Mouse (Mus musculus) heart, embryonic 13.5 days (tissue): ENCODE data around the gene Cldnd2. TPM values are rescaled to one million over a fixed set of nuclear protein-coding genes. Genes with fewer than 3 reads are reported as not detected.

Experiments used
- ATAC-seq: fragments of 200-750 bp; cut with Nextera tagmentation; 2 replicates; pipeline ENCODE4 v1.8.0; 2017; ENCODE audit warnings: moderate TSS enrichment; ENCODE audit not compliant: insufficient number of reproducible peaks, low FRiP score, low TSS enrichment; ENCODE audit errors: extremely low read depth
- H3K27ac ChIP-seq: fragments of 300-500 bp; sonication (generic); replicated peaks from 2 replicates; pipeline ENCODE4 v1.5.1; 2015; ENCODE audit warnings: moderate library complexity, mild to moderate bottlenecking, inconsistent platforms
- H3K27me3 ChIP-seq: fragments of 300-500 bp; sonication (generic); replicated peaks from 2 replicates; pipeline ENCODE4 v1.6.1; 2015; ENCODE audit warnings: mild to moderate bottlenecking, inconsistent platforms
- H3K36me3 ChIP-seq: fragments of 300-500 bp; sonication (generic); 2 replicates; pipeline ENCODE4 v1.6.1; 2015; ENCODE audit warnings: mild to moderate bottlenecking, inconsistent platforms
- H3K4me1 ChIP-seq: fragments of 300-500 bp; sonication (generic); 2 replicates; pipeline ENCODE4 v1.6.1; 2015; ENCODE audit warnings: inconsistent platforms
- H3K4me2 ChIP-seq: fragments of 300-500 bp; sonication (generic); 2 replicates; pipeline ENCODE4 v1.6.1; 2015; ENCODE audit warnings: inconsistent platforms, mild to moderate bottlenecking, moderate library complexity
- H3K4me3 ChIP-seq: fragments of 300-500 bp; sonication (generic); 2 replicates; pipeline ENCODE4 v1.5.1; 2015; ENCODE audit warnings: moderate library complexity, mild to moderate bottlenecking, inconsistent platforms
- H3K9ac ChIP-seq: fragments of 300-500 bp; sonication (generic); 2 replicates; pipeline ENCODE4 v1.6.1; 2015; ENCODE audit warnings: inconsistent platforms, mild to moderate bottlenecking, moderate library complexity
- H3K9me3 ChIP-seq: fragments of 300-500 bp; sonication (generic); 2 replicates; pipeline ENCODE4 v1.6.1; 2016; ENCODE audit warnings: inconsistent platforms
- WGBS: fragments of 180-500 bp; shearing (Covaris S2); methylation state at CpG from one replicate; pipeline ENCODE4 v1.1.7; 2015; ENCODE audit warnings: mixed read lengths; 5-methylcytosine and 5-hydroxymethylcytosine counted together
- polyA plus RNA-seq: library from polyadenylated mRNA; unstranded; fragments of >200 nt; fragmentation: Nextera tagmentation; extraction: Ambion mirVana; gene quantifications from 2 replicates; pipeline ENCODE4 v1.2.1, GENCODE M21; 2015

Cldnd2 gene
- polyA plus RNA-seq, 1 experiment from 2014 or later = not detected

DNA sequence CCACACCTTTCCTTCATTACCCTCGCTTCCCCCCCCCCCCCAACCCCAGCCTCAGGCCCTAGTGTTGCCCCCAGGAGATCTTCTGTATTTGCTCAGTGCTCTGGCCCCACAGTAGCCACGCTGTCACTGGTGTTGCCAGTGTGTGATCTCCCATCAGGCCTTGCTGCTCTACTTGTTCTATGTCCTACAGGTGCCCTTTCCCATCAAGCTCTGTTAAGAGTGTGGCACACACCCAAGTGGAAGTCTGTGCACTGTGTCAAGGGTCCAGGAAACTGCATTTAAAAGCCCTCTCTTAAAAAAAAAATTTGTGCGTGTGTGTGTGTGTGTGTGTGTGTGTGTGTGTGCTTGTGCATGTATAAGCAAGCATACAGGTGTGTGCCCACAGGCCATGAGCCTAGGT lies 7.7 kb downstream of the Cldnd2 start:
- H3K9ac ChIP-seq = 0 out of 2 replicates have a peak overlapping the region, but pooled peaks have one; percentile 44
- H3K4me3 ChIP-seq = no peak overlapping the region
- H3K27me3 ChIP-seq = no peaks in the 10 kb centered on the region
- H3K4me1 ChIP-seq = peaks cover 56% of the 10 kb centered on the region
- H3K36me3 ChIP-seq = peaks cover 37% of the 10 kb centered on the region
- ATAC-seq = no peak
- no peak overlapping the region for H3K4me2 ChIP-seq
- H3K9me3 ChIP-seq = no peaks in the 10 kb centered on the region
- H3K27ac ChIP-seq = peak overlapping the region; percentile 75; the same call in 1 of the 2 replicates
- 83% methylated on average over 3 of the region's 3 CpGs for WGBS

DNA sequence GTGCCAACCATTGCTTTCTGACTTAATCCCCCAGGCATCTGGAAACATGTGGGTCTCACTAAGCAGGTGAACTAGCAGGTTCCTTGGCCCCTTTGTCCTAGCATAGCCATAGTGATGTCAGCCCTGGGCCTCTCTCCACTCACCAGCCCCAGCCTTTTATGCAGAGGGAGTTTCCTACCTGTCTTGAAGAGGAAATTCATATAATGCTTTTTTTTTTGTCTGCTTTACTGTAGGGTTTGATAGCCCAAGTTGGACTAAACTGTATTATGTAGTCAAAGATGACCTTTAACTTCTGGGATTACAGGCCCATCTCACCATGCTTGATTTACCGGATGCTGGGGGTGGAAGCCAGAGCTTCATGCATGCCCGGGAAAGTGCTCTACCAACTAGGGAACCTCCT lies 9.2 kb downstream of the Cldnd2 start:
- no peaks in the 10 kb centered on the region for H3K9me3 ChIP-seq
- H3K27ac ChIP-seq = peak overlapping the region; percentile 75
- H3K9ac ChIP-seq = no peak overlapping the region
- no peak overlapping the region for H3K4me2 ChIP-seq
- no peaks in the 10 kb centered on the region for H3K27me3 ChIP-seq
- H3K4me3 ChIP-seq = no peak overlapping the region
- no peak for ATAC-seq
- 87% methylated on average over 2 of the region's 2 CpGs for WGBS
- peaks cover 53% of the 10 kb centered on the region for H3K36me3 ChIP-seq
- H3K4me1 ChIP-seq = peaks cover 49% of the 10 kb centered on the region

DNA sequence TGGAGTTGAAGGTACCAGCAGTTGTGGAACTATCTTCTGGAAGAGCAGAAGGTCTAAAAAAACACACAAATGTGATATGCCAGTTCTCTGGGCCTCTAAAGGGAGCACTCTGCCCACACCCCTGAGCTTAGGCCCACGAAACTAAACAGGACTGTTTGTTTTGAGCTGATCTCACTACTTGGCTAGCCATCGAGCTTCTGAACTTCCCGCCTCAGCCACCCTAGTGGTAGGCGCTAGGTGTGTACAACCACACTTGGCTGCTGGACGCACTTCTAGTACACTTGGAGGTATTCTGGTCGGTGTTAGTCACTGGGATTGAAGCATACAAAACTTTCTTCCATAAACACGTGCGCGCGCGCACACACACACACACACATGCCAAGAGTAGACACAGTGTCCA lies 11.1 kb downstream of the Cldnd2 start:
- H3K4me1 ChIP-seq = peaks cover 32% of the 10 kb centered on the region
- H3K4me3 ChIP-seq = no peak overlapping the region
- no peak overlapping the region for H3K27ac ChIP-seq
- no peaks in the 10 kb centered on the region for H3K27me3 ChIP-seq
- 91% methylated on average over 11 of the region's 11 CpGs for WGBS
- ATAC-seq = no peak
- H3K36me3 ChIP-seq = peaks cover 72% of the 10 kb centered on the region
- no peaks in the 10 kb centered on the region for H3K9me3 ChIP-seq
- no peak overlapping the region for H3K4me2 ChIP-seq
- no peak overlapping the region for H3K9ac ChIP-seq

DNA sequence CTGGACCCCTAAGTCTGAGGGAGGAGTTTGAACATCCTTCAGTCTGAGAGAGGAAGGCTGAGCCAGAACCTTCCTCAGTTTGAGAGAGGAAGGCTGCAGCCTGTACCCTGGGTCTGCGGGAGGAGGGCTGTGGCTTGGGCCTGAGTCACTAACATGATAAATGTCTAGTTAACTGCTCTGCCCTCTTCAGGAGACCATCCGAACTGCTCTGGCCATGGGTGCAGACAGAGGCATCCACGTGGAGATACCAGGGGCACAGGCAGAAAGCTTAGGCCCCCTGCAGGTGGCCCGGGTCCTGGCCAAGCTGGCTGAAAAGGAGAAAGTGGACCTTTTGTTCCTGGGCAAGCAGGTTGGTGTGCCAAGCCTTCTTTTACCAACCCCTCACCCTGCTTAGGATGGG lies 12.0 kb downstream of the Cldnd2 start:
- peaks cover 74% of the 10 kb centered on the region for H3K36me3 ChIP-seq
- no peak for ATAC-seq

DNA sequence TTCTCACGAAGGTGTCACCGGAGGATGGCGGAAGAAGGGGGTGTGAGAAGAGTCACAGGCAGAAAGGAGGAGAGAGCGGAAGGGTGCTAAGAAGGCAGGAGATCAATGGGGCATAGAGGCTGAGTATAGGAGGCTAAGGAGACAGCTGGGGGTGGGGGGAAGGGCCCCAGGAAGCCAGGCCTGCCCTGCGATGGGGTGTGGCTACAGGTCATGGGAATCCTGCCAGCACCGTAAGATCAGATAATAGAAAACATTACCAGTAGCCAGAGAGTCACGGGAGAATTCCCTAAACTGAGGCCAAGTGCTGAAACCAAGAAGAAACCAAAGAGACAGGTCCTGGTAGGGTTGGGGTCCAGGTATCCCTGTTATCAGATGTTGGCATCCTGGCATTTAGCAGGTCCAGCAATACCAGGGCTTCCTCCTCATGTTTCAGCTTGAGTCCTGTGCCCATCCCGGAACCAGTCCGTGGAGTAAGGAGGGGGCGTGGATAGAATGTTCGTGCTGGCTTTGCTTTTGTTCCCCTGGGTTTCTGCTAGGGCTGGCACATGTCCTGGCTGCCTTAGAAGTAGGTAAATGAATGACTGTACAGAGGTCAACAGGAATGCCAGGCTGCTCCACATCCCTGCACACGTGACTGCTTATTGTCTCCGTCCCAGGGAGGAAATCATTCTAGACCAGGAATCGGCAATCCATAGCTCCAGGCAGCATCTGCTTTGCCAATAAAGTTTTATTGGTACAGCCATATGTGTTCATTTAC lies 13.2 kb downstream of the Cldnd2 start:
- Histone ChIP-seq H3K9ac (no peak overlapping the region), H3K4me1 (peaks cover 12% of the 10 kb centered on the region), H3K4me2 (no peak overlapping the region), H3K27ac (no peak overlapping the region), H3K36me3 (peaks cover 80% of the 10 kb centered on the region), H3K27me3 (no peaks in the 10 kb centered on the region), H3K9me3 (no peaks in the 10 kb centered on the region), H3K4me3 (no peak overlapping the region)
- 80% methylated on average over 14 of the region's 14 CpGs for WGBS
- no peak for ATAC-seq

More for the DNA sequence above, 12.0 kb downstream of the Cldnd2 start:
- Histone ChIP-seq H3K27ac (no peak overlapping the region), H3K27me3 (no peaks in the 10 kb centered on the region), H3K4me1 (peaks cover 24% of the 10 kb centered on the region), H3K4me2 (no peak overlapping the region), H3K9me3 (no peaks in the 10 kb centered on the region), H3K4me3 (no peak overlapping the region), H3K9ac (no peak overlapping the region)
- WGBS = 49% methylated on average over 4 of the region's 4 CpGs

DNA sequence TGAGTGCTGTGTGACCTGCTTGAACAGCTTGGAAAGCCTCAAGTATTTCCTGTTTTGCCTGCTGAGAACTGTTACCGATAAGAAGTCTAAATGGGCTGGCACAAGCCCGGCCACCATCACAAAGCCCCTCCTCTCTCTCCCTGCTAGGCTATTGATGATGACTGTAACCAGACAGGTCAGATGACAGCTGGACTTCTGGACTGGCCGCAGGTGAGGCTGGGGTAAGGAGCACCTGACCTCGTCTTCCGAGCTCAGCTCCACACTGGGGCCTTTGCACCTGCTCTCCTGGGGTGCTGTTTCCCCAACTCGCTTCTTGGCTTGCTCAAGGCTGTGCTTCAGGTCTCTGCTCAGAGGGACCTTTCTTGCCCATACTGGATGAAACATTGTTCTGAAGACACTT lies 13.8 kb downstream of the Cldnd2 start:
- Histone ChIP-seq H3K36me3 (peaks cover 80% of the 10 kb centered on the region), H3K4me3 (no peak overlapping the region), H3K27ac (no peak overlapping the region), H3K4me2 (no peak overlapping the region), H3K27me3 (no peaks in the 10 kb centered on the region), H3K9ac (no peak overlapping the region), H3K9me3 (no peaks in the 10 kb centered on the region), H3K4me1 (peaks cover 6% of the 10 kb centered on the region)
- WGBS = 74% methylated on average over 6 of the region's 6 CpGs
- no peak for ATAC-seq

DNA sequence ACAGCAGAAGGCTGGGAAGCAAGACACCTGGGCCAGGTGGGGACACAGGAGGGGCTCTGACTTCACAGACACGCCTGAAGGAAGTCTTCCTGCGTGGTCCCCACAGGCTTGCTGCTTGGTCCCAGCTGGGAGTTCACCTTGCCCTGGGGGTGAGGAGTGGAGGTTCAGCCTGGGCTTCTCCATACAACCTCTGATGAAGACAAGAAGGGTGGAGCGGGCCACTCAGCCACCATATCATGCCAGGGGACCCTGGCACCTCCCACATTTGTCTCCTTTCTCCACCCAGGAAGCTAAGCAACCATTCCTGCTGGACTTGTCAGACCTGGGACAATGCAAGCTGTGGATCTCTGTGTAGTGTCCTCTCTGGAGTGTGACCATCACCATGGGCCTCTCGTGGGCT lies 22.3 kb downstream of the Cldnd2 start, which contains the start of gene Vsig10l:
TSS of gene Vsig10l (plus strand) at position 301 of the 400 bp plus-strand sequence.
- no peak for ATAC-seq
- Histone ChIP-seq H3K27ac (no peak within 1 kb of the TSS), H3K4me3 (no peak within 1 kb of the TSS), H3K36me3 (peaks cover 4% of the 10 kb centered on the region), H3K4me1 (peaks cover 23% of the 10 kb centered on the region), H3K9me3 (no peaks in the 10 kb centered on the region), H3K4me2 (no peak within 1 kb of the TSS), H3K9ac (no peak within 1 kb of the TSS), H3K27me3 (peaks cover 25% of the 10 kb centered on the region)
- 53% methylated on average over 4 of the region's 4 CpGs for WGBS

DNA sequence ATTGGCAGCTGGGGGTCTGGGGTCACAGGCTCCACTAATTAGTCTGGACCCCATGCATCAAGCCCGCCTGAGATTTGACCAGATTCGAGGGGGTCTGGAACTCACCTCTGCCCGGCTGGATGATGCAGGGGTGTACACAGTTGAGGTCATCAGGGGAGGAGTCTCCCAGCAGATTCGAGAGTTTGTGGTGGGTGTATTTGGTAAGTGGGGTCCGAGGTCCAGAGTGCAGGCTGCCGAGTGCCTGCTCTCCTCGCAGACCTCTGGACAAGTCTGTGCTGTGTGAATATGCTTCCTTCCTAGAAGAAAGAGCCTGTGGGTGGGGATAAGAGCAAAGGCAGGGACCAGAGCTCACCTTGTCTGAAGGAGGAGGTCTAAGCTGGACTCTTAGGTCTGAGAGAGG lies 23.4 kb downstream of the Cldnd2 start:
- WGBS = 73% methylated on average over 7 of the region's 7 CpGs
- H3K27ac ChIP-seq = no peak overlapping the region
- H3K4me1 ChIP-seq = peaks cover 23% of the 10 kb centered on the region
- H3K27me3 ChIP-seq = peaks cover 25% of the 10 kb centered on the region
- no peaks in the 10 kb centered on the region for H3K36me3 ChIP-seq
- no peaks in the 10 kb centered on the region for H3K9me3 ChIP-seq
- no peak overlapping the region for H3K4me2 ChIP-seq
- H3K4me3 ChIP-seq = no peak overlapping the region
- no peak overlapping the region for H3K9ac ChIP-seq
- ATAC-seq = no peak

DNA sequence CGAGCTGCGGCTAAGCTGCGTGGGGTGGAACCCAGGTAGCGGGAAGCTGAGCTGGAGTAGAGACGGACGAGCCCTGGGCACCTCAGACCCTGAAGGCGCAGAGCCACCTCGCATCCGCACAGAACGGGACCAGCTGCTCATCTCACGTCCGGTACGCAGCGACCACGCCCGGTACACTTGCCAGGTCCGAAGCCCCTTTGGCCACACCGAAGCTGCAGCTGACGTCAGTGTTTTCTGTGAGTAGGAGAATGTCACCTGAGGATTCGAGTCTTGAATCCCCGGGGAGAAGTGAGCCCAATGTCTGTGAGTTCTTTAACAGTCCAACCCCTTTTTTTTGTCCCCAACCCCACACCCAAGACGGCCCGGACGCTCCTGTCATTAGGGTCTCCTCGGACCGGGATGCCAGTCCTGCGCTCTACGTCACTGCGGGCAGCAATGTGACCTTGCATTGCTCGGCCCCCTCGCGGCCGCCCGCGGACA lies 24.3 kb downstream of the Cldnd2 start:
- peak overlapping the region; percentile 59 for H3K4me3 ChIP-seq
- peak; percentile 58 for ATAC-seq
- 7% methylated on average over 35 of the region's 35 CpGs for WGBS
- peak overlapping the region; percentile 79 for H3K9ac ChIP-seq
- no peak overlapping the region for H3K27ac ChIP-seq
- peaks cover 19% of the 10 kb centered on the region for H3K4me1 ChIP-seq
- peaks cover 25% of the 10 kb centered on the region for H3K27me3 ChIP-seq
- no peaks in the 10 kb centered on the region for H3K36me3 ChIP-seq
- peak overlapping the region; percentile 95 for H3K4me2 ChIP-seq
- no peaks in the 10 kb centered on the region for H3K9me3 ChIP-seq

DNA sequence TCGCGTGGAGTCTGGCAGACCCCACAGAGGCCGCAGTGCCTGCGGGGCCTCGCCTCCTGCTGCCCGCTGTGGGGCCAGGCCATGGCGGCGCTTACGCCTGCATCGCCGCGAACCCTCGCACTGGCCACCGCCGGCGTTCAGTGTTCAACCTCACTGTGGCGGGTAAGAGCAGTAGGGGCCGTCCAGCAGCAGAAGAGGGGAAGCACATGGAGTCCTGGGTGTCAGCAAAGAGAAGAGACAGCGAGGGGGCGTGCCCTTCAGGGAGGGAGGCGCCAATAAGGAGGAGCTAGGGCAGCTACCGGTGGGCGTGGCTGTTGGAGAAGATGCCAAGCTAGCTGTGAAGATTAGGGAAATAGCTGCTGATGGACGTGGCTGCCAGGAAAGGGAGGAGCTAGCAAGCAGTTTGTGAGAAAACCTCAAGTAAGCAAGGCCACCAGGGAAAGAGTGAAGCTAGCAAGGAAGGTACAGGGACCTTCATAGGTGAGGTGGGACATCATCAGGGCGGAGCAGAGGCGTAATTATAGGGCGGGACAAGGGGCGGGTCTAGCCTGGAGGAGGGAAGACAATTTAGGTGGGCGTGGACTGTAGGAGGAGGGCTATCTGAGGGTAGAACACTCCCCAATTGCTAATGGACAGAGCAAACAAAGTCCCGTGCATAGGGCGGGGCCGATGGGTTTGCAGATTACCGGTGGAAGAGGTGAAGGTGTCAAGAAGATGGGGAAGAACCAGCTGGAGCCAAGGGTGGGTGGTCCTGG lies 24.9 kb downstream of the Cldnd2 start:
- Histone ChIP-seq H3K27ac (0 out of 2 replicates have a peak overlapping the region, but pooled peaks have one; percentile 39), H3K36me3 (no peaks in the 10 kb centered on the region), H3K9me3 (no peaks in the 10 kb centered on the region), H3K4me1 (peaks cover 17% of the 10 kb centered on the region), H3K4me3 (peak overlapping the region; percentile 59), H3K4me2 (peak overlapping the region; percentile 95), H3K9ac (peak overlapping the region; percentile 79), H3K27me3 (peaks cover 25% of the 10 kb centered on the region)
- 1% methylated on average over 33 of the region's 33 CpGs for WGBS
- peak; percentile 71 for ATAC-seq

DNA sequence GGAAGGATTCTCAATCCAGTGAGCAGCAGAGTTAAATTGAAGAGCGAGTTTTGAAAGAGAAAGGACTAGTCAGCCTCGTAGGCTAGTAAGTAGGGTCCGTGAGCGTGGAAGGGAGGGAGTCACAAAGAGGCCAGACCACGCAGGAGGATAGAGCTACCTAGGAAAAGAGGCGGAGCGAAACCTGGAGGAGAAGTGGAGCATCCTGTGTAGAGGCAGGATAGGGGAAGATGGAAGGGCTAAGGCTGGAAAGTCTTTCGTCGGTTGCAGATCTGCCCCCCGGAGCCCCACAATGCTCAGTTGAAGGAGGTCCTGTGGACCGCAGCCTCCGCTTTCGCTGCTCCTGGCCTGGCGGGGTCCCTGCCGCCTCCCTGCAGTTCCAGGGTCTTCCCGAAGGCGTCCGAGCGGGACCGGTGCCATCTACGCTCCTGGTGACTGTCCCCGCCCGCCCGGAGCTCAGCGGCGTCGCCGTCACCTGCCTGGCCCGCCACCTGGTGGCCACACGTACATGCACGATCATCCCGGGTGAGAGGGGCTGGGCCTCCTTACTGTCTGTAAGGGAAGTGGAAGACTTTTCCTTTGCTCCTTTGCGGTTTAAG lies 25.6 kb downstream of the Cldnd2 start:
- under 1% methylated on average over 33 of the region's 33 CpGs for WGBS
- Histone ChIP-seq H3K4me2 (peak overlapping the region; percentile 95), H3K27ac (peak overlapping the region; percentile 39; the same call in 1 of the 2 replicates), H3K4me3 (peak overlapping the region; percentile 59), H3K9ac (peak overlapping the region; percentile 72), H3K4me1 (peaks cover 17% of the 10 kb centered on the region), H3K9me3 (no peaks in the 10 kb centered on the region), H3K27me3 (peaks cover 25% of the 10 kb centered on the region), H3K36me3 (no peaks in the 10 kb centered on the region)
- ATAC-seq = peak; percentile 65
